Mouse (Mus musculus) CH12.LX (cell line): ENCODE results near the gene Prdx2. TPM values are rescaled to one million over a fixed set of nuclear protein-coding genes. Genes with fewer than 3 reads are reported as not detected.

Experiments
- DNase-seq: peaks from one replicate; pipeline ENCODE4 v3.0.0-alpha.2; 2013; ENCODE audit errors: extremely low read depth
- H3K27ac ChIP-seq: 2 replicates; pipeline ENCODE4 v1.5.1; 2012; ENCODE audit warnings: low read depth, mild to moderate bottlenecking, control low read depth, moderate library complexity; ENCODE audit not compliant: insufficient read depth
- H3K27me3 ChIP-seq: replicated peaks from 2 replicates; pipeline ENCODE3; 2012; ENCODE audit warnings: inconsistent platforms
- H3K36me3 ChIP-seq, 2 experiments: replicated peaks in 1 of 2; 2 replicates each; pipeline versions ENCODE3 to v1.6.1; 2012; ENCODE audit warnings: inconsistent platforms in 1 of 2, low read length in 1 of 2, mild to moderate bottlenecking in 1 of 2, mixed read lengths in 1 of 2, moderate library complexity in 1 of 2; ENCODE audit not compliant: control insufficient read depth in 1 of 2, insufficient read depth in 1 of 2
- H3K4me1 ChIP-seq, 2 experiments: 2 replicates each; pipeline ENCODE4 v1.6.1; 2012; ENCODE audit warnings: inconsistent platforms in 1 of 2, moderate library complexity in 1 of 2; ENCODE audit not compliant: insufficient read depth in 2 of 2, control insufficient read depth in 1 of 2
- H3K4me2 ChIP-seq: 2 replicates; pipeline ENCODE4 v1.6.1; 2012; ENCODE audit warnings: low read depth, mild to moderate bottlenecking, control low read depth; ENCODE audit not compliant: poor library complexity, insufficient read depth, severe bottlenecking
- H3K4me3 ChIP-seq, 3 experiments: fragments of 150-350 bp in 1 of 3; sonication (generic) in 1 of 3; replicated peaks in 1 of 3; 2 replicates each; pipeline versions ENCODE3 to v1.5.1; 2011 to 2012; ENCODE audit warnings: low read depth in 2 of 3, low read length in 2 of 3, mild to moderate bottlenecking in 2 of 3, moderate library complexity in 2 of 3, control low read depth in 1 of 3, improper control_type of control experiment in 1 of 3, inconsistent platforms in 1 of 3, mixed read lengths in 1 of 3; ENCODE audit not compliant: poor library complexity in 1 of 3
- H3K79me2 ChIP-seq: replicated peaks from 2 replicates; pipeline ENCODE4 v1.6.1; 2012; ENCODE audit warnings: mild to moderate bottlenecking, moderate library complexity; ENCODE audit not compliant: control insufficient read depth, poor library complexity, insufficient read depth, severe bottlenecking; ENCODE audit errors: extremely low read depth
- H3K9ac ChIP-seq: 2 replicates; pipeline ENCODE4 v1.6.1; 2012; ENCODE audit warnings: low read depth, mild to moderate bottlenecking, control low read depth, moderate library complexity; ENCODE audit not compliant: insufficient read depth
- H3K9me3 ChIP-seq: replicated peaks from 2 replicates; pipeline ENCODE3; 2012; ENCODE audit warnings: low read length, inconsistent platforms, mixed read lengths
- BHLHE40 ChIP-seq: IDR thresholded peaks from 2 replicates; pipeline ENCODE4 v1.6.1; 2011; ENCODE audit warnings: mild to moderate bottlenecking, low read depth, low read length, improper control_type of control experiment
- CHD1 ChIP-seq: IDR thresholded peaks from 2 replicates; pipeline ENCODE4 v1.6.1; 2012; ENCODE audit warnings: low read depth, low read length, improper control_type of control experiment, inconsistent platforms
- CHD2 ChIP-seq: IDR thresholded peaks from 2 replicates; pipeline ENCODE4 v1.6.1; 2011; ENCODE audit warnings: low read length, improper control_type of control experiment
- CTCF ChIP-seq, 2 experiments: IDR thresholded peaks in 1 of 2; conservative IDR thresholded peaks in 1 of 2; 2 replicates each; pipeline ENCODE4 v1.5.1; 2011 to 2012; ENCODE audit warnings: low read depth in 2 of 2, low read length in 2 of 2, improper control_type of control experiment in 1 of 2, inconsistent platforms in 1 of 2, mild to moderate bottlenecking in 1 of 2, moderate library complexity in 1 of 2
- E2F4 ChIP-seq: IDR thresholded peaks from 2 replicates; pipeline ENCODE4 v1.6.1; 2011; ENCODE audit warnings: low read depth, low read length, improper control_type of control experiment; ENCODE audit not compliant: insufficient replicate concordance
- ELF1 ChIP-seq: IDR thresholded peaks from 2 replicates; pipeline ENCODE4 v1.6.1; 2014; ENCODE audit warnings: low read depth, mild to moderate bottlenecking, inconsistent platforms, low read length, improper control_type of control experiment
- EP300 ChIP-seq: IDR thresholded peaks from 2 replicates; pipeline ENCODE4 v1.6.1; 2011; ENCODE audit warnings: low read length, improper control_type of control experiment
- ETS1 ChIP-seq: conservative IDR thresholded peaks from 2 replicates; pipeline ENCODE4 v1.6.1; 2012; ENCODE audit warnings: low read depth, mild to moderate bottlenecking, inconsistent platforms, low read length, improper control_type of control experiment, moderate library complexity
- GABPA ChIP-seq: IDR thresholded peaks from 2 replicates; pipeline ENCODE4 v1.6.1; 2012; ENCODE audit warnings: low read depth, low read length, improper control_type of control experiment, inconsistent platforms; ENCODE audit not compliant: insufficient replicate concordance
- HCFC1 ChIP-seq: IDR thresholded peaks from 2 replicates; pipeline ENCODE4 v1.6.1; 2012; ENCODE audit warnings: low read depth, mild to moderate bottlenecking, inconsistent platforms, low read length, improper control_type of control experiment
- IRF4 ChIP-seq: IDR thresholded peaks from 2 replicates; pipeline ENCODE4 v1.6.1; 2014; ENCODE audit warnings: low read depth, mild to moderate bottlenecking, inconsistent platforms, low read length, improper control_type of control experiment
- JUN ChIP-seq: IDR thresholded peaks from 2 replicates; pipeline ENCODE4 v1.6.1; 2011; ENCODE audit warnings: low read depth, mild to moderate bottlenecking, low read length, improper control_type of control experiment, moderate library complexity; ENCODE audit not compliant: insufficient read depth
- JUND ChIP-seq: conservative IDR thresholded peaks from 2 replicates; pipeline ENCODE4 v1.6.1; 2011; ENCODE audit warnings: low read depth, low read length, improper control_type of control experiment
- KAT2A ChIP-seq: IDR thresholded peaks from 2 replicates; pipeline ENCODE4 v1.6.1; 2012; ENCODE audit warnings: low read length, improper control_type of control experiment, inconsistent platforms; ENCODE audit not compliant: insufficient replicate concordance
- MAFK ChIP-seq: IDR thresholded peaks from 2 replicates; pipeline ENCODE4 v1.6.1; 2011; ENCODE audit warnings: low read length, improper control_type of control experiment; ENCODE audit not compliant: insufficient replicate concordance
- MAX ChIP-seq: IDR thresholded peaks from 2 replicates; pipeline ENCODE4 v1.6.1; 2011; ENCODE audit warnings: low read length, improper control_type of control experiment
- MAZ ChIP-seq: IDR thresholded peaks from 2 replicates; pipeline ENCODE4 v1.6.1; 2012; ENCODE audit warnings: low read depth, mild to moderate bottlenecking, inconsistent platforms, low read length, improper control_type of control experiment, moderate library complexity
- MEF2A ChIP-seq: IDR thresholded peaks from 2 replicates; pipeline ENCODE4 v1.6.1; 2014; ENCODE audit warnings: low read depth, mild to moderate bottlenecking, inconsistent platforms, low read length, improper control_type of control experiment, borderline replicate concordance
- MXI1 ChIP-seq: IDR thresholded peaks from 2 replicates; pipeline ENCODE4 v1.6.1; 2011; ENCODE audit warnings: mild to moderate bottlenecking, low read depth, low read length, improper control_type of control experiment
- MYC ChIP-seq: IDR thresholded peaks from 2 replicates; pipeline ENCODE4 v1.6.1; 2011; ENCODE audit warnings: low read depth, mild to moderate bottlenecking, improper control_type of control experiment, low read length
- NELFE ChIP-seq: IDR thresholded peaks from 2 replicates; pipeline ENCODE4 v1.6.1; 2011; ENCODE audit warnings: low read depth, low read length, improper control_type of control experiment
- NRF1 ChIP-seq: IDR thresholded peaks from 2 replicates; pipeline ENCODE4 v1.6.1; 2014; ENCODE audit warnings: low read depth, mild to moderate bottlenecking, inconsistent platforms, low read length, improper control_type of control experiment, moderate library complexity
- PAX5 ChIP-seq: IDR thresholded peaks from 2 replicates; pipeline ENCODE4 v1.6.1; 2012; ENCODE audit warnings: low read length, inconsistent platforms, mixed read lengths
- POLR2A ChIP-seq: IDR thresholded peaks from 2 replicates; pipeline ENCODE4 v1.6.1; 2011; ENCODE audit warnings: low read depth, mild to moderate bottlenecking, improper control_type of control experiment, low read length
- POLR2AphosphoS2 ChIP-seq: IDR thresholded peaks from 2 replicates; pipeline ENCODE4 v1.6.1; 2011; ENCODE audit warnings: low read depth, low read length, improper control_type of control experiment
- RAD21 ChIP-seq: IDR thresholded peaks from 2 replicates; pipeline ENCODE4 v1.6.1; 2011; ENCODE audit warnings: low read depth, mild to moderate bottlenecking, low read length, improper control_type of control experiment, moderate library complexity
- RCOR1 ChIP-seq: conservative IDR thresholded peaks from 2 replicates; pipeline ENCODE4 v1.6.1; 2012; ENCODE audit warnings: low read depth, mild to moderate bottlenecking, inconsistent platforms, low read length, improper control_type of control experiment
- SIN3A ChIP-seq: IDR thresholded peaks from 2 replicates; pipeline ENCODE4 v1.6.1; 2012; ENCODE audit warnings: low read length, improper control_type of control experiment, inconsistent platforms
- SMC3 ChIP-seq: IDR thresholded peaks from 2 replicates; pipeline ENCODE4 v1.6.1; 2011; ENCODE audit warnings: low read depth, low read length, improper control_type of control experiment
- TBP ChIP-seq: conservative IDR thresholded peaks from 2 replicates; pipeline ENCODE4 v1.6.1; 2011; ENCODE audit warnings: low read depth, low read length, improper control_type of control experiment
- TCF12 ChIP-seq: IDR thresholded peaks from 2 replicates; pipeline ENCODE4 v1.6.1; 2014; ENCODE audit warnings: low read depth, mild to moderate bottlenecking, inconsistent platforms, low read length, improper control_type of control experiment
- UBTF ChIP-seq: IDR thresholded peaks from 2 replicates; pipeline ENCODE4 v1.6.1; 2012; ENCODE audit warnings: low read depth, mild to moderate bottlenecking, inconsistent platforms, low read length, improper control_type of control experiment, moderate library complexity
- USF1 ChIP-seq: IDR thresholded peaks from 2 replicates; pipeline ENCODE4 v1.6.1; 2014; ENCODE audit warnings: low read depth, mild to moderate bottlenecking, inconsistent platforms, low read length, improper control_type of control experiment
- USF2 ChIP-seq: conservative IDR thresholded peaks from 2 replicates; pipeline ENCODE4 v1.6.1; 2011; ENCODE audit warnings: low read depth, low read length, improper control_type of control experiment
- ZC3H11A ChIP-seq: IDR thresholded peaks from 2 replicates; pipeline ENCODE4 v1.6.1; 2012; ENCODE audit warnings: low read depth, mild to moderate bottlenecking, inconsistent platforms, low read length, improper control_type of control experiment
- ZKSCAN1 ChIP-seq: IDR thresholded peaks from 2 replicates; pipeline ENCODE4 v1.6.1; 2012; ENCODE audit warnings: low read depth, inconsistent platforms, low read length, improper control_type of control experiment, borderline replicate concordance
- ZMIZ1 ChIP-seq: IDR thresholded peaks from 2 replicates; pipeline ENCODE4 v1.6.1; 2012; ENCODE audit warnings: low read depth, mild to moderate bottlenecking, inconsistent platforms, low read length, improper control_type of control experiment
- ZNF384 ChIP-seq: IDR thresholded peaks from 2 replicates; pipeline ENCODE4 v1.6.1; 2012; ENCODE audit warnings: low read depth, low read length, improper control_type of control experiment, inconsistent platforms
- dilution Hi-C: fragments of 300-500 bp; cut with MboI; formaldehyde crosslinking; loops from 2 replicates; pipeline ENCODE4 v1.14.3; 2020; ENCODE audit warnings: low sequenced_read_pairs; ENCODE audit not compliant: extremely low pct_unique_long_range_greater_than_20kb, extremely low pct_ligation_motif_present
- in situ Hi-C: fragments of 300-500 bp; cut with MboI; formaldehyde crosslinking; loops from 3 replicates; pipeline ENCODE4 v1.14.3; 2019; ENCODE audit warnings: low sequenced_read_pairs, low pct_ligation_motif_present, low pct_unique_long_range_greater_than_20kb, mixed read lengths
- polyA plus RNA-seq: library from polyadenylated mRNA; unstranded; fragments of >175 nt; gene quantifications from 2 replicates; pipeline ENCODE4 v1.2.1, GENCODE M21; 2012; ENCODE audit warnings: low read depth; ENCODE audit not compliant: insufficient read length
- total RNA-seq, 2 experiments: library from RNA; depleted of rRNA; stranded (reverse); fragments of 300-350 nt in 1 of 2; fragments of >200 nt in 1 of 2; gene quantifications; 2 replicates each; pipeline ENCODE4 v1.2.3; 2012 to 2014

Prdx2 gene
- total and polyA plus RNA-seq, 3 experiments, result 158 to 232 (median 218) TPM

GRCm38 (mm10) chr8:84976031-84976762, 6.8 kb downstream of the Prdx2 start:
- in situ Hi-C loops, result no loop called here
- peak; percentile 17; the same call in 1 of the 2 replicates for TF ChIP-seq ZKSCAN1
- peak; percentile 98 for TF ChIP-seq MAZ
- TF ChIP-seq RCOR1, result peak; percentile 78
- no peak for TF ChIP-seq MYC
- peak; percentile 40 for TF ChIP-seq SMC3
- peak; percentile 64 for TF ChIP-seq HCFC1
- peak; percentile 65; the same call in 1 of the 2 replicates for TF ChIP-seq MAFK
- peak; percentile 96 for TF ChIP-seq SIN3A
- peak; percentile 81 for TF ChIP-seq BHLHE40
- TF ChIP-seq RAD21, result no peak
- no peak; the same call in 1 of the 2 replicates for TF ChIP-seq CHD1
- peak; percentile 97 for TF ChIP-seq ETS1
- TF ChIP-seq JUND, result no peak
- peak; percentile 93 for TF ChIP-seq MEF2A
- 0 out of 2 replicates have a peak, but pooled peaks have one; percentile 56 for TF ChIP-seq TBP
- TF ChIP-seq ZNF384, result 0 out of 2 replicates have a peak, but pooled peaks have one; percentile 33
- TF ChIP-seq UBTF, result peak; percentile 95
- no peak; the same call in 1 of the 2 replicates for TF ChIP-seq POLR2AphosphoS2
- peak; percentile 91 for TF ChIP-seq MXI1
- TF ChIP-seq CTCF (conservative IDR thresholded peaks at IDR 0.05 in 1 of 2, IDR thresholded peaks at IDR 0.05 in 1 of 2; ENCODE audit: low read depth in 2 of 2, low read length in 2 of 2), result 0 out of 4 replicates have a peak, but pooled peaks of 1 of the 2 experiments have one; percentile 1
- TF ChIP-seq USF2, result no peak
- TF ChIP-seq ZC3H11A, result no peak
- peak; percentile 48 for TF ChIP-seq MAX
- peak; percentile 81 for TF ChIP-seq ELF1
- peak; percentile 84 for TF ChIP-seq IRF4
- no peak for TF ChIP-seq EP300
- peak; percentile 78 for TF ChIP-seq NRF1
- peak; percentile 79; the same call in 1 of the 2 replicates for TF ChIP-seq POLR2A
- TF ChIP-seq JUN, result no peak
- peak; percentile 96 for TF ChIP-seq CHD2
- no peak for TF ChIP-seq GABPA
- TF ChIP-seq ZMIZ1, result peak; percentile 89
- peak; percentile 86 for TF ChIP-seq KAT2A
- TF ChIP-seq TCF12, result peak; percentile 94
- no peak for TF ChIP-seq E2F4
- TF ChIP-seq NELFE, result peak; percentile 49; the same call in 1 of the 2 replicates
- TF ChIP-seq USF1, result no peak
- no peak for TF ChIP-seq PAX5

More at GRCm38 (mm10) chr8:84976031-84976762, 6.8 kb downstream of the Prdx2 start:
- dilution Hi-C loops, result no loop called here
- DNase-seq, result peak; percentile 91
- peak overlapping the region; percentile 82 to 94 (median 92) for H3K4me3 ChIP-seq
- peaks cover 0 to 22% of the 10 kb centered on the region in 2 experiments; a peak in 2 of 4 replicates for H3K4me1 ChIP-seq
- peak overlapping the region; percentile 81 for H3K9ac ChIP-seq
- no peaks in the 10 kb centered on the region for H3K27me3 ChIP-seq
- peaks cover 20 to 31% of the 10 kb centered on the region in 2 experiments for H3K36me3 ChIP-seq
- H3K4me2 ChIP-seq, result peak overlapping the region; percentile 98
- peak overlapping the region; percentile 93 for H3K27ac ChIP-seq
- peaks cover 20% of the 10 kb centered on the region for H3K79me2 ChIP-seq
- H3K9me3 ChIP-seq, result no peaks in the 10 kb centered on the region
